Mouse (Mus musculus) cerebellum, postnatal 10 days (tissue): ENCODE results near the gene Fuom.
A peak's percentile ranks its signal among the peaks of the same experiment; 100 is the strongest.

ENCODE experiments used
- DNase-seq, 2 experiments: peaks; one replicate each; pipeline ENCODE4 v3.0.0; 2021; ENCODE audit warnings: mixed read lengths in 2 of 2

The Fuom gene

GRCm38 (mm10) chr7:140049115-140049689 lies 53.0 kb downstream of the Fuom start:
- DNase-seq, result peak; percentile 45 to 47

DNA sequence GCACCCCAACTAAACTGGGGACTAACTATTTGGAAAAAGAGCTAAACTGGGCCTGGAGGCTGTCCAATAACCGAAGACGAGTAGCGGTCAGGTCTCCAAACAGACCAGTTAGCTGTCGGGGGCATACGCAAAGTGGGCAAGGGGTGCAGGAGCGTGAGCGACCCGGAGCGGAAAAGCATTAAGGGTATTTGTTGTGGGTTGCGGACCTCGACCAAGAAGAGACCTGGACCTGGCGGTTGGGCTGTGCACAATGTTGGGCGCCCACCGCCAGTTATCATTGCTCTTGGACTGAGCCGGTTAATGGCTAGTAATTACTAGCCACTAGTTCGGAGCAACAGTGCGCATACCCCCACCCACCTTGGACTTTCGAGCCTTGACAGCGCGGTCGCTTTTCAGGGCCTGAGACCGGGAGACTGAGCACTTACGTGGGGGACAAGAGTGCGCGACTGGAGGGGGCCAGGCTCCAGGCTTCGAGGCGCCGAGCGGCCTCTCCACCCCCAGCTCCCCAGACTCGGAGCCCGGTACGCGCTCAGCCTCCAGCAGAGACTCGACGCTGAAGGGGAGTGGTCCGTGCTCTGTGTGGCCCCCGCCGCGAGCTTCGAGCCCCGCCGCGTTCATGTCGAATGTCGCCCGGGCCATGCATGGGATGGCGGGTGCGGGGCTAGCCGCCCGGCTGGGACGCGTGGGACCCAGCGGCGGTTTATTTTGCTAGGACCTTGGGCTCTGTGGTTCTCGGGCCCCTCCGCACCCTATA lies 53.7 kb downstream of the Fuom start, which contains the start of gene Msx3:
Gene Msx3 (minus strand): TSS at position 729 of the 754 bp plus-strand sequence.
- DNase-seq, result peak in 1 of 2 experiments; percentile 20

DNA sequence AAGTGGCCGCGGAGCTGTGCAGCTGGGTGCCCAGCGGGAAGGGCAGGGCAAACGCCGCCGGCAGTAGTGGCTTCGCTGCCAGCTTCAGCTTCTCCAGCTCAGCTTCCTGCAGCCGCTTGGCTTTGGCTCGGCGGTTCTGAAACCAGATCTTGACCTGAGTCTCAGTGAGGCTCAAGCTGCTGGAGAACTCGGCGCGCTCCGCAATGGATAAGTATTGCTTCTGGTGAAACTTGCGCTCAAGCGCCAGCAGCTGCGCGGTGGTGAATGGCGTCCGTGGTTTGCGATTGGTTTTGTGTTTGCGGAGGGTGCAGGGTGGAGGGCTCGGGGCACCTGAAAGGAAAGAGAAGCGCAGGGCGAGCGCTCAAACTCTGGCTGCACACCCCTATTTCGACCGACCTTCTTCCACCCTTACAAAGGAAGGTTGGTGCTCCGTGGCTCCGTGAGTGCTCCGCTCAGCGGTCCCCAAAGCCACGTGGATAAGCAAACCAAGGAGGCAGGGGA lies 54.4 kb downstream of the Fuom start:
- DNase-seq, result peak; percentile 52 to 68
